Mouse (Mus musculus): ENCODE data around the gene Vmn2r36. TPM values are rescaled to one million over a fixed set of nuclear protein-coding genes. Genes with fewer than 3 reads are reported as not detected.
"Not testable (repeated sequence)": the region's sequence is repeated elsewhere in the genome, so short reads cannot be mapped to it uniquely, and the experiment has no call there.

Gene Vmn2r36
- not detected for total RNA-seq (2021)
- long read RNA-seq, experiment 1: 0 reads
- long read RNA-seq, experiment 2: 0 reads

DNA sequence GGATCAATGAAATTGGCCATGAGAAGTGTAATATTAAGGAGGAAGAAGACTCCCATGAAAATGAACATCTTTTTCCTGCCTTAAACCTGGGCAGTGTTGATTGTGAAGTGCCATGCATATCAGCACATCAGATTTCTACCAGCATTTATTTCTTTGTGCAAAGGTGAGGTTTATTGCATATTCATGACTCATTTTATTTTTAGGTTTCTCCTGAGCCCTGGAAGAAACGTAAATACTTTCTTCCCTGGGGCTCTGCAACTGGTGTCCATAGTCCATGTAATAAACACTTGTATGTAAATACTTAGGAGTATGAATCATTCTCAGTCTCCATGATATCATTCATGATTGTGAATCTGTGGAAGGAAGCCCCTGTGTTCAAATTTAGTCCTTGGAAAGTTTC lies at the start of gene Vmn2r36:
Gene Vmn2r36, minus strand, starts transcription at position 101 of the 400 bp plus-strand sequence.
- H3K27ac ChIP-seq; intact Hi-C loops (cut with DNase I); H3K4me3 ChIP-seq; DNase-seq (ENCODE audit: extremely low spot score in 1 of 2, low spot score in 2 of 2): not testable (repeated sequence)

Other genes with a start within 250 kb of the Vmn2r36 start
- gene Vmn2r34, start 213.0 kb downstream of the Vmn2r36 start, total RNA-seq (2021): not detected
- not detected for gene Vmn2r35, start 82.6 kb downstream of the Vmn2r36 start, total RNA-seq (2021)